Mouse (Mus musculus): ENCODE data around the gene Tldc2.

Tldc2 gene

GRCm38 (mm10) chr2:157086796-157087195 lies at the start of gene Tldc2:
Gene Tldc2, plus strand, starts transcription at chr2:157087055.
- DNase-seq (ENCODE audit: low read depth, low spot score), result no peak

- DNase-seq (ENCODE audit: low read depth, low spot score), result no peak
These were observed 49.6 kb upstream of the Tldc2 start for GRCm38 (mm10) chr2:157037303-157037702.

- peak; percentile 71 for DNase-seq (ENCODE audit: low read depth, low spot score)
These were observed 46.8 kb upstream of the Tldc2 start for GRCm38 (mm10) chr2:157039900-157040648.

- peak; percentile 60 for DNase-seq (ENCODE audit: low read depth, low spot score)
These were observed 46.2 kb upstream of the Tldc2 start for GRCm38 (mm10) chr2:157040649-157041046.

- no peak for DNase-seq (ENCODE audit: low read depth, low spot score)
These were observed 45.4 kb upstream of the Tldc2 start for GRCm38 (mm10) chr2:157041421-157041820.

- DNase-seq (ENCODE audit: low read depth, low spot score), result no peak
These were observed 43.3 kb upstream of the Tldc2 start for GRCm38 (mm10) chr2:157043556-157043955.

- peak; percentile 78 for DNase-seq (ENCODE audit: low read depth, low spot score)
These were observed 42.9 kb upstream of the Tldc2 start for GRCm38 (mm10) chr2:157043987-157044386.

- no peak for DNase-seq (ENCODE audit: low read depth, low spot score)
These were observed 40.9 kb upstream of the Tldc2 start for GRCm38 (mm10) chr2:157045932-157046331.

GRCm38 (mm10) chr2:157046956-157047355 lies 39.9 kb upstream of the Tldc2 start:
- DNase-seq (ENCODE audit: low read depth, low spot score), result no peak

GRCm38 (mm10) chr2:157048395-157049181 lies 38.3 kb upstream of the Tldc2 start:
- DNase-seq (ENCODE audit: low read depth, low spot score), result no peak

GRCm38 (mm10) chr2:157049831-157050243 lies 37.0 kb upstream of the Tldc2 start:
- no peak for DNase-seq (ENCODE audit: low read depth, low spot score)

GRCm38 (mm10) chr2:157052448-157052847 lies 34.4 kb upstream of the Tldc2 start:
- DNase-seq (ENCODE audit: low read depth, low spot score), result no peak

GRCm38 (mm10) chr2:157053124-157053523 lies 33.7 kb upstream of the Tldc2 start:
- no peak for DNase-seq (ENCODE audit: low read depth, low spot score)

GRCm38 (mm10) chr2:157053787-157054186 lies 33.1 kb upstream of the Tldc2 start:
- peak; percentile 57 for DNase-seq (ENCODE audit: low read depth, low spot score)

- no peak for DNase-seq (ENCODE audit: low read depth, low spot score)
These were observed 32.6 kb upstream of the Tldc2 start for GRCm38 (mm10) chr2:157054297-157054696.

- no peak for DNase-seq (ENCODE audit: low read depth, low spot score)
These were observed 32.0 kb upstream of the Tldc2 start for GRCm38 (mm10) chr2:157054816-157055215.

- no peak for DNase-seq (ENCODE audit: low read depth, low spot score)
These were observed 31.1 kb upstream of the Tldc2 start for GRCm38 (mm10) chr2:157055721-157056120.

GRCm38 (mm10) chr2:157057186-157057585 lies 29.7 kb upstream of the Tldc2 start:
- no peak for DNase-seq (ENCODE audit: low read depth, low spot score)

GRCm38 (mm10) chr2:157057758-157058157 lies 29.1 kb upstream of the Tldc2 start:
- DNase-seq (ENCODE audit: low read depth, low spot score), result peak; percentile 46

GRCm38 (mm10) chr2:157058342-157058998 lies 28.4 kb upstream of the Tldc2 start:
- peak; percentile 95 for DNase-seq (ENCODE audit: low read depth, low spot score)

- peak; percentile 43 for DNase-seq (ENCODE audit: low read depth, low spot score)
These were observed 27.7 kb upstream of the Tldc2 start for GRCm38 (mm10) chr2:157059166-157059565.

GRCm38 (mm10) chr2:157060037-157060436 lies 26.8 kb upstream of the Tldc2 start:
- no peak for DNase-seq (ENCODE audit: low read depth, low spot score)

All from ZHBTc4 (cell line).